Mouse (Mus musculus): ENCODE measurements around the gene Zfp770. TPM values are rescaled to one million over a fixed set of nuclear protein-coding genes. Genes with fewer than 3 reads are reported as not detected.

Gene Zfp770
- polyA plus RNA-seq, 1 experiment from 2014 or later: 5.4 TPM

DNA sequence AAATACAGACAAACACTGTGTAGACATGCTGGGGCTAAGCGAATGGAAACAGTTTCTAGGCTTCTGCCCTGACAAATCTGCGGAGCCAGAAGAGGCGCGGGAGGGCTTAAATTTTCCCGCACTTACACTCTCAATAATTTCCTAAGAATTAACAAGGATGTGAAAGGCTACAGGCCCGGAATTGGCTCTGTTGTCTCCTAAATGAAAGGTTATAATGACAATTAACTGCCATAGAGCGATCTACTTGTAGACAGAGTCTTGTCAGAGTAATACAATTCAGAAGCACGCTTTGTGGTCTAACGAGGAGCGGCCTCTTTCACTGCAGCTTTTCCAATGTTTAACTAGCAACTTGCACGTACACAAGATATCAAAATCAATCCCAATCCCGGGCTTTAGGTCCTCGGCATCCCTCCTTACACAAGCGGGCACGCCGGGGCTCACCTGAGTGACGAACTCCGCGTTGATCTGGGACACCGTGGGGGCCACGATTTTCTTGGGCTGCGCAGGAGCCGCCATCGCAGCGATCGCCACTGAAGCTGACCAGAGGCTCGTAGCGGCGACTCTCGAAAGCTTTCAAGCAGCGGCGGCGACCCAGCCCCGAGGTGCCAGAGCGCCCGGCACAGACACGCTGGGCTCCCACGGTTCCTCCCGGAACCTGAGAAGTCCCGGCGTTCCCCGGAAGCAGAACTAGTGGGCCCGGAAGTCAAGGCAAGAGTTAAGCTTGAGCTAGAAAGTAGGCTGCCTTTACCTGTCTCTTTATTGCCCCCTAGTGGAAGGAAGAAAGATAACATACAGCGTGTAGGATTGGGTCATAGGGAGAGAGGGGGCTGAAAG is 26.4 kb downstream of the Zfp770 start:
- Histone ChIP-seq H3K36me3 (replicated peaks) (no peaks in the 10 kb centered on the region), H3K4me2 (peak overlapping the region; percentile 88), H3K9ac (peak overlapping the region; percentile 72), H3K4me3 (peak overlapping the region; percentile 78), H3K4me1 (peaks cover 12% of the 10 kb centered on the region), H3K9me3 (no peaks in the 10 kb centered on the region), H3K27me3 (replicated peaks) (no peaks in the 10 kb centered on the region), H3K27ac (peak overlapping the region; percentile 3; the same call in 1 of the 2 replicates)
- WGBS: under 1% methylated on average over 44 of the region's 44 CpGs
- ATAC-seq (replicated peaks): peak; percentile 98

DNA sequence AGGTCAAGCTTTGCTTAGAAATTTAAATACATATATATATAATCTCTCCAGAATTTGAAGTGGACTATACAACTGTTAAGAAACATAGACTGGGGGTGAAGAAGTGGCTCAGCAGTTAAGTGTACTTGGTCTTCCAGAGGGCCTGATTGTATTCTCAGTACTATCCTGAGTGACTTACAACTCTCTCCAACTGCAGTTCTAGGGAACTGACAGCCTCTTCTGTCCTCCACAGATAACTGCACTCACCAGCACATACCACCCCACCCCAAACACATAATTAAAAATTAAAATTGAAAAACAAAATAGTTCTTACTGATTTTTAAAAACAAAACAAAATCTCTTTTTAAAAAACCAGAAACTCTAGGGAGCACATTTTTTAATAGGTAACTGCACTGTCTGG is 28.0 kb downstream of the Zfp770 start:
- Histone ChIP-seq H3K4me3 (no peak overlapping the region), H3K36me3 (replicated peaks) (peaks cover 4% of the 10 kb centered on the region; the same call in 1 of the 2 replicates), H3K9me3 (no peaks in the 10 kb centered on the region), H3K4me1 (peaks cover 12% of the 10 kb centered on the region), H3K27me3 (replicated peaks) (no peaks in the 10 kb centered on the region), H3K9ac (no peak overlapping the region), H3K27ac (no peak overlapping the region), H3K4me2 (no peak overlapping the region)
- no peak for ATAC-seq (replicated peaks)

DNA sequence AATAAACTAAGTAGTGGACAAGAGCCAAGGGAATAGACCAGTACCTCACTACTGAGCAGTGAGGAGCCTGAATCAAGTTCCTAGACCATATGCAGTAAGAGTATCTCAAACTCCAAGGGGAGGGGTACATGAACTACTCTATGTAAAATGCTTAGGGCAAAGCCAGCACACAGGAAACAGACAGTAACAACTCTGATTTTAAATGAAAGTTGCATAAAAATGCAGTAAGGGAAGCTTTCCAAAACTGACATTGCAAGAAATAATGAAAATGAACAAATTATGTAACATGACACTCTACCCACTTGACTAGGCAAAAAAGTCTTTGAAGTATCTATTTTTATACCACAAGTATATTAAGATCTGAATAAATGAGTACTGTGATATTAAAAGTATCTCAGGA is 33.4 kb downstream of the Zfp770 start:
- Histone ChIP-seq H3K9ac (no peak overlapping the region), H3K27ac (no peak overlapping the region), H3K9me3 (no peaks in the 10 kb centered on the region), H3K4me3 (no peak overlapping the region), H3K27me3 (replicated peaks) (no peaks in the 10 kb centered on the region), H3K36me3 (replicated peaks) (peaks cover 12% of the 10 kb centered on the region), H3K4me1 (no peaks in the 10 kb centered on the region), H3K4me2 (no peak overlapping the region)
- ATAC-seq (replicated peaks): no peak

DNA sequence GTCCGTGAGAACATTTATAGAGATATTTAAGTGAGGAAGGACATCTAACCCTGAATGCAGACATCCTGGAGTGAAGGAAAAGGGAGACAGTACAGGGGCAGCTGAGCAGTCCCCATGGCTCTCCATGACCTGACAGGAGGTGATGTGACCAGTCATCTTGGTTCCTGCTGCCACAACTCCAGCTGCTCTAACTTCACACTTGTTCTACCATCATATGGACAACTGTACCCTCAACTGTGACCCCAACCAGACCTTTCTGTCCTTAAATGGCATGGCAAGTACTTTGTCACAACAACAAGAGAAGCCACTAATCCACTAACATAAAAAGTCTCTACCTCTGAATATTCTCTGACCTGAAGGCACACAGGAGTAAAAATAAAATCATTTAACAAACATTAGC is 39.3 kb downstream of the Zfp770 start:
- WGBS: 89% methylated on average over 1 of the region's 1 CpGs
- Histone ChIP-seq H3K27ac (no peak overlapping the region), H3K4me1 (no peaks in the 10 kb centered on the region), H3K9ac (no peak overlapping the region), H3K4me2 (no peak overlapping the region), H3K27me3 (replicated peaks) (no peaks in the 10 kb centered on the region), H3K9me3 (no peaks in the 10 kb centered on the region), H3K4me3 (no peak overlapping the region), H3K36me3 (replicated peaks) (peaks cover 29% of the 10 kb centered on the region)
- no peak for ATAC-seq (replicated peaks)

DNA sequence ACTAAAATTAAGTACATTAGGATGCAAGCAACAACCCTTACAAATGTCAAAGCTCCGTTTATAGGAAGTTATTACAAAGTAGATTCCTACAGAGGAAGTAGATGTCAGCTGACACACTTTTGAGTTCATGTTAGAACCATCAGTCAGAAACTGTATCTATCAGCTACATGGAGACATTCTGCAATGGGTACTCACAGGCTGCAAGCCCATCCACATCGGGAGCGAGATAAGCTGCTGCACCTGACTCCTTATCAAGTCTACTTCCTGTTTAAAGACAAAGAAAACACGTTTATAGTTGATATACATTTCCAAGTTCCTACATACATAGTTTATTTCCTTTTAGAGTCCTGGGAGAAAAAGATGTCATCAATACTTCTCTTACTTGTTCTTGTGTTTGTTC is 43.9 kb downstream of the Zfp770 start:
- peaks cover 45% of the 10 kb centered on the region for H3K36me3 ChIP-seq (replicated peaks)
- ATAC-seq (replicated peaks): no peak
- no peaks in the 10 kb centered on the region for H3K27me3 ChIP-seq (replicated peaks)
- H3K4me3 ChIP-seq: no peak overlapping the region
- H3K27ac ChIP-seq: no peak overlapping the region
- H3K9me3 ChIP-seq: no peaks in the 10 kb centered on the region
- no peak overlapping the region for H3K9ac ChIP-seq
- no peaks in the 10 kb centered on the region for H3K4me1 ChIP-seq
- H3K4me2 ChIP-seq: no peak overlapping the region
- WGBS: 90% methylated on average over 4 of the region's 4 CpGs

DNA sequence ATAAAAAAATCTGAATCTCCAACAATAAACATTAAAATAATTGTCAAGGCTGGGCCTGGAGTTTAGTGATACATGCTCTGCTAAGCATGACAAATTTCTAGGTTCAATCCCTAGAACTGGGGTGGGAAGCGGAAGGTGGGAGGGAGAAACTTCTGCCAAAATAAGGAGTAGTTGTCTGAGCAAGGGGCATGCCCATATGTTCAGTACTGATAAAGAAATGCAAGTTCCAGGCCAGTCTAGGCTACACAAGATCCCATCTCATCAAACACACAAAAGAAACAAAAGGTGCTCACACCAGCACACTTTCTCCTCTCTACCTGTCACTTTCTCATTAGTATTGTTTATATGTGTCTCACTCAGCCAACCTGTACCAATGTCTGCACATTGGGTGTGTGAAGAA is 44.6 kb downstream of the Zfp770 start:
- Histone ChIP-seq H3K36me3 (replicated peaks) (peaks cover 42% of the 10 kb centered on the region), H3K9ac (no peak overlapping the region), H3K27me3 (replicated peaks) (no peaks in the 10 kb centered on the region), H3K4me2 (no peak overlapping the region), H3K27ac (no peak overlapping the region), H3K4me1 (no peaks in the 10 kb centered on the region), H3K4me3 (no peak overlapping the region), H3K9me3 (no peaks in the 10 kb centered on the region)
- ATAC-seq (replicated peaks): no peak
- 95% methylated on average over 1 of the region's 1 CpGs for WGBS

DNA sequence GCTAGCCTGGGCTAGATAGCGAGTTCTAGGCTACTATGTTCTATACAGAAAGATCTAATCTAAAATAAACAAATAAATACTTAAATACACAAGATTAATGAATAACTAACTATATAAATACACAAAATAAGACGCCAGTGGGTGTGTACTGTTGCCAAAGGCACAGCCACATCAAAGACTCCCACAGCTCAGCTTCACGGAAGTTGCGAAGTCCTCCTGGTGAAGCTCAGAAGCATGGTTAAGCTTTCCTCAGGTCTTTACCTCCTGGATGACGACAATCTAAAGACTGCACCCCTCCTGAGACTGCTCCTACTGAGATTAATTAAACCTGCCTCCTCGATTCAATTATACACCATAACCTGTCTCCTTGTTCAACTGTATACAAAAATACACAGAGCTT is 48.0 kb downstream of the Zfp770 start:
- Histone ChIP-seq H3K9me3 (no peaks in the 10 kb centered on the region), H3K4me1 (no peaks in the 10 kb centered on the region), H3K27ac (no peak overlapping the region), H3K9ac (no peak overlapping the region), H3K4me3 (no peak overlapping the region), H3K4me2 (no peak overlapping the region), H3K27me3 (replicated peaks) (no peaks in the 10 kb centered on the region), H3K36me3 (replicated peaks) (peaks cover 58% of the 10 kb centered on the region)
- no peak for ATAC-seq (replicated peaks)
- 93% methylated on average over 6 of the region's 6 CpGs for WGBS

DNA sequence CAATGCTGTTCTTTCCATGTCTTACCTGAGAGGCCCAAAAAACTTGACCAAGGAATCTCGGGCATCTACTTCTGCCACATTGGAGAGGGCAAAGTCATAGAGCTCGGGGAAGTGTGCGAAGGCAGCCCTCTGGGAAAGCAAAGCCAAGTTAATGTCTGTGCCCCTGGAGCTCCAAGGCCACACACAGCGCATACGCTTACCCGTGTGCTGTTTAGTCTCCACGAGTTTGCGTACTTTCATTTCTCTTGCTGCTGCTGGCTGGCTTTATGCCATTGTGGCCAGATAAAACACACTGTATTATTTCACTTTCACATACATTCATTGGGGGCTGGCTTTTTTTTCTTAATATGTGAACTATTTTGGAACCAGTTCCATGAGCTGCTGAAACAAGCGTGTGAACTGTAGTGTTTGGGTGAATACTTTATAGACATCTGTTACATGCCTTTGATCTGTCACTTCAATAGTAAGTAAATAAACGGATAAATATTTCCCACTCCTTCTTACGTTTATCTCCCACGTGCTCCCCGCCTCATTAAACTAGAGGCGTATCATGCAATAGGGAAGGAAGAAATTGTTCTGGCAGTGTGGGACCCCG is 54.3 kb downstream of the Zfp770 start:
- WGBS: 94% methylated on average over 15 of the region's 15 CpGs
- H3K4me2 ChIP-seq: no peak overlapping the region
- no peak overlapping the region for H3K27ac ChIP-seq
- H3K9ac ChIP-seq: no peak overlapping the region
- no peaks in the 10 kb centered on the region for H3K4me1 ChIP-seq
- no peak overlapping the region for H3K4me3 ChIP-seq
- H3K9me3 ChIP-seq: no peaks in the 10 kb centered on the region
- H3K27me3 ChIP-seq (replicated peaks): no peaks in the 10 kb centered on the region
- no peak for ATAC-seq (replicated peaks)
- H3K36me3 ChIP-seq (replicated peaks): peaks cover 47% of the 10 kb centered on the region

DNA sequence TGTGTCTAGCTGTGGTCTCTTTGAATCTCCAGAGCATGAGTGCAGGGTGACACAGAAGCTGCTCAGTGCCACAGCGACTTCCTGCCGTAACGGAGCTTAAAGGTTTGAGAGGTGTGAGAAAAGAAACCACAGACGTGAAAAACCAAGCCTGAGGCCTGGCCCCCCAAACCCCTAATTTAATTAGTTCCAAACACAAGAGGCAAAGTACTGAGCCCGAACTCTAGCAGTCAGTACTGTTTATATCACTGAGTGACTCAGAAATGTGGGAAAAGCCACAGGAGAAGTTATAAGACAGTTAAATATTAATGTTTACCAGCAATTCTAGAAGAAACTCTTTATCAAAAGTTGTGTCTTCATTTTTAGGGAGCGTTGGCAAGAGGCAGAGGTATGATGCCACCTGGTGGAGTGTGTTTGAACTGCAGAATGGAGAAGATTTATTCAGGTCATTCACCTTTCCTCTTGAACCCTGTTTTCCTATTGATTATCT is 55.9 kb downstream of the Zfp770 start:
- H3K27me3 ChIP-seq (replicated peaks): no peaks in the 10 kb centered on the region
- ATAC-seq (replicated peaks): no peak
- H3K4me3 ChIP-seq: no peak overlapping the region
- H3K4me2 ChIP-seq: no peak overlapping the region
- no peak overlapping the region for H3K27ac ChIP-seq
- H3K9ac ChIP-seq: no peak overlapping the region
- no peaks in the 10 kb centered on the region for H3K9me3 ChIP-seq
- peaks cover 47% of the 10 kb centered on the region for H3K36me3 ChIP-seq (replicated peaks)
- no peaks in the 10 kb centered on the region for H3K4me1 ChIP-seq
- WGBS: 81% methylated on average over 6 of the region's 6 CpGs

DNA sequence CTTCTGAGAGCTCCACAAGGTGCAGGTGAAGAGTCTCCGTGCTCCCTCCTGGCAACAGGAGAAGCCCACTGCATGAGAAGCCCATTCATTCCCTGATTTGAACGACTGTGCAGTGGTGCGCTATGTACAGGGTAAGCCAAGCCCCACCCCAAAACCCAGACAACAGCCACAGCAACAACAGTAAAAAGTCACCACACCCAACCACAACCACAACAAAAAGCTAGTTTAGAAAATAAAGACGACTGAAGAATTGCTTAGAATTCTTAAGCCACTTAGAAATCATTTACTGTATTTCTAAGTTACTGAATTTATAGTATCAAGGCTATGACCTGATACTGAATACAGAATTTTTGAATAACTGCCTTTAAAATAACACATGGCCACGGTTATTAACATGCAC is 56.4 kb downstream of the Zfp770 start:
- Histone ChIP-seq H3K9ac (no peak overlapping the region), H3K4me1 (no peaks in the 10 kb centered on the region), H3K4me2 (no peak overlapping the region), H3K9me3 (no peaks in the 10 kb centered on the region), H3K36me3 (replicated peaks) (peaks cover 46% of the 10 kb centered on the region), H3K4me3 (no peak overlapping the region), H3K27ac (no peak overlapping the region), H3K27me3 (replicated peaks) (no peaks in the 10 kb centered on the region)
- ATAC-seq (replicated peaks): no peak
- WGBS: 92% methylated on average over 5 of the region's 5 CpGs

DNA sequence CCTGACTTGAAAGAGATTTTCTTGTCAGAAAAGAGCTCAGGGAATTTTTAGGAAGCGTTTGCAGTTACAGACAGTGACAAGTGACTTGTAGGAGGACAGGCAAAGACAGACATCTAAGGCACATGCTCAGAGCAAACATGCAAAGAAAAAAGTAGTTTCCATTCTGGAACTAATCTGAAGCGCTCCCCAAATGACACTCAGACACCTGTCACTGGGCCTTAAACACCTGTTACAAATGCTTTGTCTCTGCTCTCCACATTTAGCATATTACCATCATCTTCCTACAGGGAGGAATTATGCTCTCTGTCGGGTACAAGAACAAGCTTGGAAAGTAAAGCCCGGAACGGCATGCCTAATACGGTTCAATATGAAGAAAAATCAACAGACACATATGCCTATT is 57.4 kb downstream of the Zfp770 start:
- Histone ChIP-seq H3K27ac (no peak overlapping the region), H3K9me3 (no peaks in the 10 kb centered on the region), H3K4me2 (no peak overlapping the region), H3K9ac (no peak overlapping the region), H3K4me1 (no peaks in the 10 kb centered on the region), H3K27me3 (replicated peaks) (no peaks in the 10 kb centered on the region), H3K36me3 (replicated peaks) (peaks cover 45% of the 10 kb centered on the region), H3K4me3 (no peak overlapping the region)
- 91% methylated on average over 6 of the region's 6 CpGs for WGBS
- ATAC-seq (replicated peaks): no peak

All from midbrain, embryonic 15.5 days (tissue).